Mouse (Mus musculus) forebrain, embryonic 10.5 days (tissue): Measurements from ENCODE around the gene Zc3h4. TPM values are rescaled to one million over a fixed set of nuclear protein-coding genes. Genes with fewer than 3 reads are reported as not detected.

ENCODE experiments used
- DNase-seq: peaks from one replicate; pipeline ENCODE4 v3.0.0-alpha.2; 2017; ENCODE audit warnings: low spot score; ENCODE audit errors: extremely low spot score
- H3K27ac ChIP-seq: fragments of 300-500 bp; sonication (generic); 2 replicates; pipeline ENCODE4 v1.5.1; 2016; ENCODE audit warnings: mild to moderate bottlenecking
- H3K27me3 ChIP-seq: fragments of 300-500 bp; sonication (generic); 2 replicates; pipeline ENCODE4 v1.6.1; 2016; ENCODE audit warnings: mild to moderate bottlenecking; ENCODE audit not compliant: poor library complexity, severe bottlenecking
- H3K36me3 ChIP-seq: fragments of 300-500 bp; sonication (generic); replicated peaks from 2 replicates; pipeline ENCODE4 v1.6.1; 2016; ENCODE audit warnings: mild to moderate bottlenecking, moderate library complexity
- H3K4me1 ChIP-seq: fragments of 300-500 bp; sonication (generic); 2 replicates; pipeline ENCODE4 v1.6.1; 2016
- H3K4me3 ChIP-seq: fragments of 300-500 bp; sonication (generic); 2 replicates; pipeline ENCODE4 v1.5.1; 2016; ENCODE audit warnings: mild to moderate bottlenecking, moderate library complexity
- H3K9me3 ChIP-seq: fragments of 300-500 bp; sonication (generic); 2 replicates; pipeline ENCODE4 v1.6.1; 2016; ENCODE audit warnings: mild to moderate bottlenecking, moderate library complexity
- WGBS: fragments of 180-500 bp; shearing (Covaris S2); methylation state at CpG from one replicate; pipeline ENCODE4 v1.1.7; 2016; 5-methylcytosine and 5-hydroxymethylcytosine counted together
- polyA plus RNA-seq: library from polyadenylated mRNA; unstranded; fragments of >200 nt; fragmentation: Nextera tagmentation; extraction: Ambion mirVana; gene quantifications from 2 replicates; pipeline ENCODE4 v1.2.1, GENCODE M21; 2016

The Zc3h4 gene
- polyA plus RNA-seq, 1 experiment from 2014 or later, result 18.8 TPM

GRCm38 (mm10) chr7:16460566-16460965 lies 59.9 kb downstream of the Zc3h4 start:
- H3K27ac ChIP-seq, result no peak overlapping the region
- H3K27me3 ChIP-seq, result peaks cover 39% of the 10 kb centered on the region
- no peak overlapping the region for H3K4me3 ChIP-seq
- peaks cover 10% of the 10 kb centered on the region; the same call in 1 of the 2 replicates for H3K9me3 ChIP-seq
- H3K36me3 ChIP-seq, result peaks cover 16% of the 10 kb centered on the region
- 80% methylated on average over 13 of the region's 13 CpGs for WGBS
- H3K4me1 ChIP-seq, result no peaks in the 10 kb centered on the region
- DNase-seq, result no peak

- Histone ChIP-seq H3K27ac (no peak overlapping the region), H3K9me3 (peaks cover 10% of the 10 kb centered on the region; the same call in 1 of the 2 replicates), H3K36me3 (peaks cover 10% of the 10 kb centered on the region), H3K27me3 (peaks cover 44% of the 10 kb centered on the region), H3K4me1 (no peaks in the 10 kb centered on the region), H3K4me3 (no peak overlapping the region)
- DNase-seq, result no peak
- WGBS, result 70% methylated on average over 6 of the region's 6 CpGs
Measured at GRCm38 (mm10) chr7:16461151-16461550, 60.4 kb downstream of the Zc3h4 start.

GRCm38 (mm10) chr7:16461705-16462104 lies 61.0 kb downstream of the Zc3h4 start:
- peaks cover 10% of the 10 kb centered on the region; the same call in 1 of the 2 replicates for H3K9me3 ChIP-seq
- H3K4me3 ChIP-seq, result no peak overlapping the region
- H3K27me3 ChIP-seq, result peaks cover 49% of the 10 kb centered on the region
- WGBS, result 80% methylated on average over 6 of the region's 6 CpGs
- H3K27ac ChIP-seq, result no peak overlapping the region
- no peak for DNase-seq
- H3K4me1 ChIP-seq, result no peaks in the 10 kb centered on the region
- peaks cover 6% of the 10 kb centered on the region for H3K36me3 ChIP-seq

- DNase-seq, result peak; percentile 83
- 5% methylated on average over 14 of the region's 14 CpGs for WGBS
- H3K27ac ChIP-seq, result no peak overlapping the region
- no peak overlapping the region for H3K4me3 ChIP-seq
- H3K9me3 ChIP-seq, result peaks cover 9% of the 10 kb centered on the region
- peaks cover 60% of the 10 kb centered on the region for H3K27me3 ChIP-seq
- H3K36me3 ChIP-seq, result no peaks in the 10 kb centered on the region
- H3K4me1 ChIP-seq, result peaks cover 10% of the 10 kb centered on the region
Measured at GRCm38 (mm10) chr7:16463214-16463613, 62.5 kb downstream of the Zc3h4 start.

GRCm38 (mm10) chr7:16465160-16465559 lies 64.5 kb downstream of the Zc3h4 start:
- 17% methylated on average over 8 of the region's 8 CpGs for WGBS
- H3K4me1 ChIP-seq, result peaks cover 13% of the 10 kb centered on the region
- no peak overlapping the region for H3K4me3 ChIP-seq
- H3K9me3 ChIP-seq, result peaks cover 2% of the 10 kb centered on the region; the same call in 1 of the 2 replicates
- H3K36me3 ChIP-seq, result no peaks in the 10 kb centered on the region
- DNase-seq, result peak; percentile 70
- no peak overlapping the region for H3K27ac ChIP-seq
- H3K27me3 ChIP-seq, result peaks cover 78% of the 10 kb centered on the region

- no peak for DNase-seq
- 93% methylated on average over 5 of the region's 5 CpGs for WGBS
- peaks cover 2% of the 10 kb centered on the region; the same call in 1 of the 2 replicates for H3K9me3 ChIP-seq
- no peak overlapping the region for H3K27ac ChIP-seq
- peaks cover 13% of the 10 kb centered on the region for H3K4me1 ChIP-seq
- H3K4me3 ChIP-seq, result no peak overlapping the region
- peaks cover 78% of the 10 kb centered on the region for H3K27me3 ChIP-seq
- no peaks in the 10 kb centered on the region for H3K36me3 ChIP-seq
Measured at GRCm38 (mm10) chr7:16465568-16465967, 64.9 kb downstream of the Zc3h4 start.

- no peaks in the 10 kb centered on the region for H3K36me3 ChIP-seq
- DNase-seq, result no peak
- 70% methylated on average over 4 of the region's 4 CpGs for WGBS
- no peak overlapping the region for H3K4me3 ChIP-seq
- H3K27ac ChIP-seq, result no peak overlapping the region
- H3K27me3 ChIP-seq, result peaks cover 78% of the 10 kb centered on the region
- peaks cover 2% of the 10 kb centered on the region; the same call in 1 of the 2 replicates for H3K9me3 ChIP-seq
- H3K4me1 ChIP-seq, result peaks cover 13% of the 10 kb centered on the region
Measured at GRCm38 (mm10) chr7:16466565-16466964, 65.9 kb downstream of the Zc3h4 start.

GRCm38 (mm10) chr7:16468115-16468514 lies 67.4 kb downstream of the Zc3h4 start:
- no peak for DNase-seq
- H3K4me3 ChIP-seq, result no peak overlapping the region
- 14% methylated on average over 5 of the region's 5 CpGs for WGBS
- H3K27ac ChIP-seq, result no peak overlapping the region
- H3K4me1 ChIP-seq, result peaks cover 21% of the 10 kb centered on the region
- peaks cover 82% of the 10 kb centered on the region for H3K27me3 ChIP-seq
- no peaks in the 10 kb centered on the region for H3K36me3 ChIP-seq
- H3K9me3 ChIP-seq, result peaks cover 2% of the 10 kb centered on the region; the same call in 1 of the 2 replicates

GRCm38 (mm10) chr7:16471549-16471948 lies 70.8 kb downstream of the Zc3h4 start:
- 41% methylated on average over 9 of the region's 9 CpGs for WGBS
- peaks cover 95% of the 10 kb centered on the region for H3K27me3 ChIP-seq

GRCm38 (mm10) chr7:16472116-16472709 lies 71.5 kb downstream of the Zc3h4 start:
- WGBS, result 3% methylated on average over 17 of the region's 17 CpGs
- DNase-seq, result no peak
- H3K27ac ChIP-seq, result no peak overlapping the region

More at GRCm38 (mm10) chr7:16471549-16471948, 70.8 kb downstream of the Zc3h4 start:
- H3K9me3 ChIP-seq, result peaks cover 2% of the 10 kb centered on the region; the same call in 1 of the 2 replicates
- peaks cover 42% of the 10 kb centered on the region for H3K4me1 ChIP-seq
- H3K36me3 ChIP-seq, result no peaks in the 10 kb centered on the region
- H3K4me3 ChIP-seq, result no peak overlapping the region
- H3K27ac ChIP-seq, result no peak overlapping the region
- no peak for DNase-seq

GRCm38 (mm10) chr7:16473847-16474246 lies 73.1 kb downstream of the Zc3h4 start:
- WGBS, result 55% methylated on average over 8 of the region's 8 CpGs
- no peaks in the 10 kb centered on the region for H3K36me3 ChIP-seq
- DNase-seq, result no peak
- H3K27ac ChIP-seq, result no peak overlapping the region
- H3K4me1 ChIP-seq, result peaks cover 31% of the 10 kb centered on the region
- no peaks in the 10 kb centered on the region for H3K9me3 ChIP-seq
- H3K27me3 ChIP-seq, result peaks cover 97% of the 10 kb centered on the region
- H3K4me3 ChIP-seq, result no peak overlapping the region

More at GRCm38 (mm10) chr7:16472116-16472709, 71.5 kb downstream of the Zc3h4 start:
- peaks cover 45% of the 10 kb centered on the region for H3K4me1 ChIP-seq
- peak overlapping the region; percentile 11; the same call in 1 of the 2 replicates for H3K4me3 ChIP-seq
- H3K9me3 ChIP-seq, result peaks cover 2% of the 10 kb centered on the region; the same call in 1 of the 2 replicates
- H3K36me3 ChIP-seq, result no peaks in the 10 kb centered on the region
- peaks cover 100% of the 10 kb centered on the region for H3K27me3 ChIP-seq

GRCm38 (mm10) chr7:16474445-16474844 lies 73.7 kb downstream of the Zc3h4 start:
- Histone ChIP-seq H3K27ac (no peak overlapping the region), H3K4me3 (peak overlapping the region; percentile 37), H3K36me3 (no peaks in the 10 kb centered on the region), H3K9me3 (no peaks in the 10 kb centered on the region), H3K4me1 (peaks cover 31% of the 10 kb centered on the region), H3K27me3 (peaks cover 93% of the 10 kb centered on the region)
- WGBS, result 5% methylated on average over 33 of the region's 33 CpGs
- DNase-seq, result no peak

GRCm38 (mm10) chr7:16475321-16475720 lies 74.6 kb downstream of the Zc3h4 start:
- no peaks in the 10 kb centered on the region for H3K9me3 ChIP-seq
- H3K27me3 ChIP-seq, result peaks cover 90% of the 10 kb centered on the region
- 4% methylated on average over 23 of the region's 23 CpGs for WGBS
- H3K36me3 ChIP-seq, result no peaks in the 10 kb centered on the region
- peaks cover 31% of the 10 kb centered on the region for H3K4me1 ChIP-seq
- H3K4me3 ChIP-seq, result peak overlapping the region; percentile 48
- no peak overlapping the region for H3K27ac ChIP-seq
- no peak for DNase-seq
